Mouse (Mus musculus) neural tube, embryonic 14.5 days (tissue): Measurements from ENCODE around the gene Stt3a. TPM values are rescaled to one million over a fixed set of nuclear protein-coding genes. Genes with fewer than 3 reads are reported as not detected.

ENCODE experiments used
- ATAC-seq: fragments of 200-750 bp; cut with Nextera tagmentation; 2 replicates; pipeline ENCODE4 v1.8.0; 2017; ENCODE audit warnings: low read depth, mild to moderate bottlenecking, moderate TSS enrichment, moderate library complexity
- H3K27ac ChIP-seq: fragments of 300-500 bp; sonication (generic); 2 replicates; pipeline ENCODE4 v1.5.1; 2014; ENCODE audit warnings: low read depth, mild to moderate bottlenecking, control low read depth, low read length, moderate library complexity, mixed read lengths
- H3K27me3 ChIP-seq: fragments of 300-500 bp; sonication (generic); 2 replicates; pipeline ENCODE4 v1.6.1; 2014; ENCODE audit warnings: low read length; ENCODE audit not compliant: control insufficient read depth, insufficient read depth
- H3K36me3 ChIP-seq: fragments of 300-500 bp; sonication (generic); 2 replicates; pipeline ENCODE4 v1.6.1; 2014; ENCODE audit warnings: low read length, mixed read lengths; ENCODE audit not compliant: control insufficient read depth, insufficient read depth
- H3K4me1 ChIP-seq: fragments of 300-500 bp; sonication (generic); 2 replicates; pipeline ENCODE4 v1.6.1; 2014; ENCODE audit warnings: low read length; ENCODE audit not compliant: control insufficient read depth, insufficient read depth
- H3K4me2 ChIP-seq: fragments of 300-500 bp; sonication (generic); 2 replicates; pipeline ENCODE4 v1.6.1; 2014; ENCODE audit warnings: mild to moderate bottlenecking, low read depth, low read length, control low read depth
- H3K4me3 ChIP-seq: fragments of 300-500 bp; sonication (generic); 2 replicates; pipeline ENCODE4 v1.5.1; 2014; ENCODE audit warnings: low read depth, low read length, control low read depth, mixed read lengths
- H3K9ac ChIP-seq: fragments of 300-500 bp; sonication (generic); replicated peaks from 2 replicates; pipeline ENCODE4 v1.6.1; 2014; ENCODE audit warnings: low read depth, mild to moderate bottlenecking, control low read depth, low read length, mixed read lengths
- H3K9me3 ChIP-seq: fragments of 300-500 bp; sonication (generic); 2 replicates; pipeline ENCODE4 v1.6.1; 2016; ENCODE audit warnings: low read length; ENCODE audit not compliant: control insufficient read depth
- WGBS: fragments of 180-500 bp; shearing (Covaris S2); extraction: QIAGEN DNeasy Blood & Tissue Kit; methylation state at CpG from one replicate; pipeline ENCODE4 v1.1.7; 2014; 5-methylcytosine and 5-hydroxymethylcytosine counted together
- polyA plus RNA-seq: library from polyadenylated mRNA; unstranded; fragments of >200 nt; fragmentation: Nextera tagmentation; extraction: Ambion mirVana; gene quantifications from 2 replicates; pipeline ENCODE4 v1.2.1, GENCODE M21; 2014

Stt3a gene
- 64.4 and 81.0 TPM in 2 replicates for polyA plus RNA-seq

DNA sequence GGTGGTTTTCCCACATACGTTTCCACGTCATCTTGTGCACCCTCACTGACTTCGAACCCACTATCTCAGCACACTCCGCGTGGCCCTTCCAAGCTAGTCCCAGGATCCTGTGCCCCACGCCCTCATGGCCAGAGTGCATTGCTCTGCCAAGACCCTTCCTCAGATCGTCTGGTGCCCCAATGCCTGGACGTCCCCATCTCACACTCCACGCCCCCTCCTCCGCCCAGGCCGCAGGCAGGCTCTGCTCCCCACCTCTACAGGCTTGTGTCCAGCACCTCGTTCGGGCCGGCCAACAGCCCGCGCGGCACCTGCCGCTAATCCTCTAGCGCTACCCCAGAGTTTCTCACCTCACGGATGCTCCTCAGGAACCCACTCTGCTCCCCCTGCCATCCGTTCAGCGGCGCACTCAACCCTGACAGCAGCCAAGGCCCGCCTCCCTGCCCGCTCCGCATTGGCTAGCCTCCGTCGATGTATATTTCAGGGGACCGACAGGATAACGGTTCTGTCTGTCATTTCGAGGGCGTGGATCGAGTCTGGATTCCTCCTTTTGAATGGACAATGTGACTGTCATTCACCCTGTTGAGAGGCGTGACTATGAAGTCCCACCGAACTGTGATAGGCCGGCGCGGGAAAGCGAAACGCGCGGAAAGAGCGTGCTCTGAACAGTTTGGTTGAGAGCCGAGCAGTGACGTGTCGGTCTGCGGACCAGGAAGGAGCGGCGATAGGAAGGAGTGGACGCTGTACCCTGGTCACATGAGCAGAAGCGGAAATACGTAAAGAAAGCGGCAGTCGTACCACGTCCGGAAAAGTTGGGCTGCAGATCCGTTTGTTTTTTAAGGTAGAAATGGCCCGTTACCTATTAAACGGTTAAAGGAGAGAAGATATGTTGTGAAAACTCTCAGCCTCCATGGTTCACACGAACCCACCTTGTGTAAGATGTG, at the start of gene Stt3a:
Gene Stt3a, minus strand, starts transcription at position 477 of the 941 bp plus-strand sequence.
- H3K27me3 ChIP-seq: no peaks in the 10 kb centered on the region
- WGBS: under 1% methylated on average over 60 of the region's 60 CpGs

DNA sequence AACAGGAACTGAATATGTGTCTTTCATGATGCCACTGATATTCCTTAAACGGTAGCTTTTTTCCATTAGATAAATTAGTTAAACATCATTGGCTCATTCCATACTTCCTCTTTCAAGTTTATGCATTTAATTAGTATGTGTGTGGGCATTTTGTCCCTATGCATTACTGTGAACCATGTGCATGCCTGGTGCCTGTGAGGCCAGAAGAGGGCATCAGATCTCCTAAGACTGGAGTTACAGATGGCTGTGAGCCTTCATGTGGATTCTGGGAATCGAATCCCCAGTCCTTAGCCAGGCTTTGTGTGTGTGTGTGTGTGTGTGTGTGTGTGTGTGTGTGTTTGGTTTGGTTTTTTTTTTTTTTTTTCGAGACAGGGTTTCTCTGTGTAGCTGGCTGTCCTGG, 47.0 kb upstream of the Stt3a start:
- Histone ChIP-seq H3K9ac (no peak overlapping the region), H3K27me3 (no peaks in the 10 kb centered on the region), H3K4me2 (no peak overlapping the region), H3K36me3 (no peaks in the 10 kb centered on the region), H3K9me3 (no peaks in the 10 kb centered on the region), H3K4me3 (no peak overlapping the region), H3K27ac (no peak overlapping the region), H3K4me1 (no peaks in the 10 kb centered on the region)
- ATAC-seq: no peak
- WGBS: 80% methylated on average over 3 of the region's 3 CpGs

More for the DNA sequence above, at the start of gene Stt3a:
- peak within 1 kb of the TSS; percentile 81 for H3K4me2 ChIP-seq
- H3K9ac ChIP-seq: peak within 1 kb of the TSS; percentile 80
- ATAC-seq: peak; percentile 100
- no peaks in the 10 kb centered on the region for H3K9me3 ChIP-seq
- peaks cover 8% of the 10 kb centered on the region for H3K4me1 ChIP-seq
- H3K27ac ChIP-seq: peak within 1 kb of the TSS; percentile 87
- peak within 1 kb of the TSS; percentile 93 for H3K4me3 ChIP-seq
- peaks cover 11% of the 10 kb centered on the region; the same call in 1 of the 2 replicates for H3K36me3 ChIP-seq

DNA sequence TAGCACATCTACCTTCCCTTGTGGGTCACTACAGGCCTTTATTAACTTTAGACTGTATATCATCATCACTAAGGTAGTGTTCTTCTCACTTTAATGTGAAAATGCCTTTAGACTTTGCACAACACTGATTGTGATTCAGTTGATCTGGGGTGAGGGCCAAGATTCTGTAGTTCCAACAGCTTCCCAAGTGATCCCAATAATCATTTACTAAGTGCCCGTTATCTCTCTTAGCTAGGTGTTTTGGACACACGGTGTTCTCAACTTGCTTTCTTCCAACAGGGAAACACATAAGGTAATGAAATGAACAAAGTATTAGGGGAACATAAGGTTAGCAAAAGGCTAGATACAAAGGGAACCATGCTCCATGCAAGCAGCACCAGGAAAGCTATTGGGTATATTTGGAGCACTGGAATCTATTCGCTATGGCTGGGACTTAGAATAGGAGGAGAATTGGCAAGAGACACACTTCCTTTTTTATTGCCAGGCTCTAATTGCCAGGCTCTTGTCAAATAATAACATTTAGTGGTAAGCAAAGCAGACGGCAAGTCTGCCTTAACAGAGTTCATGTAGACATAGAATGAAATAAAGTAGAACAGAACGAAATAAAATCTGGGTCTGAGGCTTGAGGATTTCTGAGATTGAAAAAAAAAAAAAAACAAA, 40.8 kb upstream of the Stt3a start:
- H3K27me3 ChIP-seq: no peaks in the 10 kb centered on the region
- no peaks in the 10 kb centered on the region for H3K9me3 ChIP-seq
- WGBS: 81% methylated on average over 5 of the region's 5 CpGs
- no peak overlapping the region for H3K4me3 ChIP-seq
- H3K27ac ChIP-seq: no peak overlapping the region
- H3K4me2 ChIP-seq: no peak overlapping the region
- no peaks in the 10 kb centered on the region for H3K4me1 ChIP-seq
- H3K36me3 ChIP-seq: no peaks in the 10 kb centered on the region
- ATAC-seq: no peak
- no peak overlapping the region for H3K9ac ChIP-seq

DNA sequence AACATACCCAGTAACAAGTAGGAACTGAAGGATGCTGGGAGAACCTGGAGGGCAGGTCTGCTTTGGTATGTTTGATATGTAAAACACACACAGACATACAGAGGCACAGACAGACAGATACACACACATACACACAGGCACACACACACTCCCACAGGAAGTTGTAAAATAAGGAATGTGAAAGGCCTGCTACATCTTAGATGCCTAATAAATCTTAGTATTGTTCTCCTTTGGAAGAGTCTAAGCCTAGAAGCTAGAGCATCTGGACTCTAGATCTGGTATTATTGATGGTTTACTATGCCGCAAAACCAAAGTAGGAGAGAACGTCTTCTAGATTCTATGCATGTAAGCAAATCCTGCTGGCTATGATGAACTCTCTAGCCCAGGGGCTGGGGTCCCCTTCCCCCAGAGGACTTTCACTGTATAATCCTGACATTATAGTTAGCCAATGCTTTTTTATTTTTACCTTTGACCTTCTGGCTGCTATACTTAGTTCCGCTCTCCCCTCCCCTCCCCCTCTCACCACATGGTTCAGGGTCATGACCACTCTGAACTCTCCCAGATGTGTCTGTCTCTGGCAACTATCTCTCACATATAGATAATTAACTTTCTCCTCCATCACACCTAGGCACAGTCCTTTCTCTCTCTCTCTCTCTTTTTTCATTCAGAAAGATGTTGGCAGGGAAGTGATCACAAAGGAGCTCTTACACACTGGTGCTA, 37.9 kb upstream of the Stt3a start:
- Histone ChIP-seq H3K4me2 (no peak overlapping the region), H3K27ac (no peak overlapping the region), H3K4me3 (no peak overlapping the region), H3K27me3 (no peaks in the 10 kb centered on the region), H3K4me1 (no peaks in the 10 kb centered on the region), H3K36me3 (no peaks in the 10 kb centered on the region), H3K9ac (no peak overlapping the region), H3K9me3 (no peaks in the 10 kb centered on the region)
- no peak for ATAC-seq
- 80% methylated on average over 3 of the region's 3 CpGs for WGBS

DNA sequence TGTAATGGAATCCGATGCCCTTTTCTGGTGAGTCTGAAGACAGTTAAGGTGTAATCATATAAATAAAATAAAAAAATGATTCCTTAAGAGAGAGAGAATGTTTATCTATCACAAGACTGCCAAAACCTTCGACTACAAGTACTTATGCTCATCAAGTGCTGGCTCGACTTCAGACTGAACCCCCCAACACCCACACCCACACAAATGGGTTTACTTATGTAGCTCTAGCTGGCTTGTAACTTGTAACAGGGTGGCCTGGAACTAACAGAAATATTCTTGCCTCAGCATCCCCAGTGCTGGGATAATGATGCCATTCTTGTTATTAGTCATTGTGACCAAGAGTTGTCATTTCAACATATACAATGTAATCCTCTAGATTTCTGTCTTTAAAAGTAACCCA, 36.4 kb upstream of the Stt3a start:
- Histone ChIP-seq H3K4me1 (no peaks in the 10 kb centered on the region), H3K36me3 (no peaks in the 10 kb centered on the region), H3K9ac (no peak overlapping the region), H3K27ac (no peak overlapping the region), H3K27me3 (no peaks in the 10 kb centered on the region), H3K4me3 (no peak overlapping the region), H3K9me3 (no peaks in the 10 kb centered on the region), H3K4me2 (no peak overlapping the region)
- 91% methylated on average over 3 of the region's 3 CpGs for WGBS
- no peak for ATAC-seq

DNA sequence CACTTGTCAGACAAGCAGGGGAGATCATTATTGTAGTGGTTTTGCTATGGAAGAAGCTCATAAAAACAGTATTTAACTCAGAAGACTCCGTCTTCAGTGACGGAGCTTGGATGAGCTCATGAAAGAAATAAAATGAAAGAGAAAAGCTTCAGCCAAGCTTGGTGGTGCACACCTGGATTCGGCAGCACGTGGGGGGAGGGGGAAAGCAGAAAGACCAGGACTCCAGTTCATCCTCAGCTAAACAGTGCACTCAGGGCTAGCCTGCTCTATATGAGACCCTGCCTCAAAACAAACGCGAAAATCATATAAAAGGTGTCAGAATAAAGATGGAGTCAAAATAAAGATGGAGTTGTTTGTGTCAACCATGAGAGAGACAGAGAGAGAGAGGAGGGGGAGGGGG, 35.9 kb upstream of the Stt3a start:
- Histone ChIP-seq H3K27me3 (no peaks in the 10 kb centered on the region), H3K9ac (no peak overlapping the region), H3K36me3 (no peaks in the 10 kb centered on the region), H3K9me3 (no peaks in the 10 kb centered on the region), H3K4me3 (no peak overlapping the region), H3K4me1 (no peaks in the 10 kb centered on the region), H3K4me2 (no peak overlapping the region), H3K27ac (no peak overlapping the region)
- ATAC-seq: no peak
- 80% methylated on average over 6 of the region's 6 CpGs for WGBS

DNA sequence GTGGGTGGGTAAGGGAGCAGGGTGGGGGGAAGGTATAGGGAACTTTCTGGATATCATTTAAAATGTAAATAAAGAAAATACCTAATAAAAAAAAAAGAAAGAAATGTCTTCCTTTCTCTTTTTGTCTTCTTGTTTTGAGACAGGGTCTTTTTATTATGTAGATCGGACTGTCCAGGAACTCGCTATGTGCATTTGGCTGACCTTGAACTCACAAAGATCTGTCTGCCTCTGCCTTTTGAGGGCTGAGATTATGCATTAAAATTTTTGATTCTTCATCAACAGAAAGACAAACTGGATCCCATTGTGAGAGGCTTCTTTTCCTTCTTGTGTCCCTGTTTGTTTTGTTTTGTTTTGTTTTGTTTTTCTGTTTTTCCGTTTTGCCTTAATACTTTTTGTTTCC, 35.5 kb upstream of the Stt3a start:
- Histone ChIP-seq H3K4me1 (no peaks in the 10 kb centered on the region), H3K9ac (no peak overlapping the region), H3K9me3 (no peaks in the 10 kb centered on the region), H3K27me3 (no peaks in the 10 kb centered on the region), H3K36me3 (no peaks in the 10 kb centered on the region), H3K27ac (no peak overlapping the region), H3K4me3 (no peak overlapping the region), H3K4me2 (no peak overlapping the region)
- no peak for ATAC-seq
- 83% methylated on average over 3 of the region's 3 CpGs for WGBS

DNA sequence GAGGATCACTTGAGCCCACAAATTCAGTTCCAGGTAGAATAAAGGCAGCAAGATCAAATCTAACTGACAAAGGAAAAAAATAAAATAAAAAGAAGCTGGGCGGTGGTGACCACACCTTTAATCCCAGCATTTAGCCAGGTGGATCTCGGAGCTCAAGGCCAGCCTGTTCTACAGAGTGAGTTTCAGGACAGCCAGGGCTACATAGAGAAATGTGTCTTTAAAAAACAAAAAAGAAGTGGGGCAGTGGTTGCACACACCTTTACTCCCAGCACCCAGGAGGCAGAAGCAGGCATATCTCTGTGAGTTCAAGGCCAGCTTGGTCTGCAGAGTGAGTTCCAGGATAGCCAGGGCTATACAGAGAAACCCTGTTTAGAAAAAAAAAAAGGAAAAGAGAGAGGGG, 34.5 kb upstream of the Stt3a start:
- WGBS: 91% methylated on average over 2 of the region's 2 CpGs
- Histone ChIP-seq H3K4me1 (no peaks in the 10 kb centered on the region), H3K4me3 (no peak overlapping the region), H3K9ac (no peak overlapping the region), H3K9me3 (no peaks in the 10 kb centered on the region), H3K4me2 (no peak overlapping the region), H3K36me3 (no peaks in the 10 kb centered on the region), H3K27me3 (peaks cover 2% of the 10 kb centered on the region; the same call in 1 of the 2 replicates), H3K27ac (no peak overlapping the region)
- no peak for ATAC-seq
